Mouse (Mus musculus) T-cell, adult 2 months (primary cell): ENCODE measurements around the gene Arhgap29.

ENCODE experiments used
- DNase-seq: peaks from one replicate; pipeline ENCODE4 v3.0.0; 2022; ENCODE audit warnings: low spot score

The Arhgap29 gene

DNA sequence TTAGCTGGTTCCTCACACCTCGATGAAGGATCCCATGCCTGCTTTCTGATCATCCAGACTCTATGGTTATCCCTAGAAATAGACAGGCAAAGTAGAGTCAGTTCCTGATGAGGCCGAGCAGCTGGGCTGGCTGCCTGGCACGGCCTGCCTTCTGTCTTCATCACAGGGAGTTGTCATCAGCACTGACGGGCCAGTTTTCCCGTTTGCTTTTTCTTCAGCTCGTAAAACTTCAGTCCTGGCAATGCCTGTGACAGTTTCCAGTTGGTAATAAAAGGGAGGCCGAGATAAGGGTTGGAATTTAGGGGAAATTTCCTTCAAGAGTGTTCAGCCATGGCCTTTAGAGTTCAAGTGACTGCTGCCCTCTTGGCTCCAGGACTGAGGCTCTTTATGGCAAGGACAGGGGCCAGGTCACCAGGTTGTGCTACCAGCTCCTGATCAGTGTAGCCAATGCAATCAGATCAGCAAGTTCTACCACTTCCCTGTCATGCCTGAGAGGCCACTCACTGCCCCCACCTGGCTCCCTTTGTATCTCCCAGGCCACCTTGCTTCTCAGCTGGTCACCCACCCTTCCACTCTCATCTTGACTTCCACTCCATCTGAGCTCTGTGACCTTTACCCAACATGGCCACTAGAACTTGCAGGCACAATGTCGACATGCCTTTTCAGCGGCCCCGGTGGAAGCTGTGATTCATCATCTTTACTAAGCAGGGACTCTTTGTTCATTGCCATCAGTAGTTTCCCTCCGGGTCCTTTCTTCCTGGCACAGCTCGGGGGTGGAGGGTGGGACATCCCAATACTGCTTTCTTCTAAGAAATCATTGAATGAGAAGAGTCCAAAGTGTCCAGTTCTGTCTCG, 112.4 kb downstream of the Arhgap29 start:
- no peak for DNase-seq
